Mouse (Mus musculus) heart, adult 10 weeks (tissue): ENCODE data around the gene Pdcd6ip. TPM values are rescaled to one million over a fixed set of nuclear protein-coding genes. Genes with fewer than 3 reads are reported as not detected.

ENCODE experiments used
- polyA plus RNA-seq: library from polyadenylated mRNA; stranded (reverse); fragments of 350-450 nt; fragmentation: Illumina TruSeq; extraction: RNeasy Lipid Tissue Mini Kit (QIAGEN cat#74804); gene quantifications from one replicate; pipeline ENCODE4 v1.2.3, GENCODE M21; 2014; ENCODE audit warnings: low read depth, low replicate concordance

Gene Pdcd6ip
- polyA plus RNA-seq = 51.2 TPM

GRCm38 (mm10) chr9:113707481-113708360 is at the start of gene Pdcd6ip:
Pdcd6ip (minus strand) TSS chr9:113708259.

GRCm38 (mm10) chr9:113741108-113741636 is 33.1 kb upstream of the Pdcd6ip start, which contains the start of gene Clasp2:
Clasp2 (plus strand) TSS chr9:113741473.

Other genes starting within 250 kb of the Pdcd6ip start
- 35.8 TPM for gene Clasp2, start 33.2 kb upstream of the Pdcd6ip start, polyA plus RNA-seq
- 48.9 TPM for gene Ubp1, start 222.7 kb upstream of the Pdcd6ip start, polyA plus RNA-seq